Mouse (Mus musculus) neural tube, embryonic 15.5 days (tissue): Measurements from ENCODE around the gene Faah. TPM values are rescaled to one million over a fixed set of nuclear protein-coding genes. Genes with fewer than 3 reads are reported as not detected.
A peak's percentile ranks its signal among the peaks of the same experiment; 100 is the strongest.

Experiments
- ATAC-seq: fragments of 200-750 bp; cut with Nextera tagmentation; 2 replicates; pipeline ENCODE4 v1.8.0; 2017; ENCODE audit warnings: mild to moderate bottlenecking, moderate TSS enrichment, moderate library complexity; ENCODE audit not compliant: low FRiP score
- H3K27ac ChIP-seq: fragments of 300-500 bp; sonication (generic); replicated peaks from 2 replicates; pipeline ENCODE4 v1.5.1; 2015; ENCODE audit warnings: mild to moderate bottlenecking, inconsistent platforms
- H3K27me3 ChIP-seq: fragments of 300-500 bp; sonication (generic); replicated peaks from 2 replicates; pipeline ENCODE4 v1.6.1; 2015; ENCODE audit warnings: inconsistent platforms
- H3K36me3 ChIP-seq: fragments of 300-500 bp; sonication (generic); 2 replicates; pipeline ENCODE4 v1.6.1; 2015; ENCODE audit warnings: inconsistent platforms
- H3K4me1 ChIP-seq: fragments of 300-500 bp; sonication (generic); 2 replicates; pipeline ENCODE4 v1.6.1; 2015; ENCODE audit warnings: inconsistent platforms
- H3K4me2 ChIP-seq: fragments of 300-500 bp; sonication (generic); 2 replicates; pipeline ENCODE4 v1.6.1; 2015; ENCODE audit warnings: inconsistent platforms, mild to moderate bottlenecking, moderate library complexity
- H3K4me3 ChIP-seq: fragments of 300-500 bp; sonication (generic); replicated peaks from 2 replicates; pipeline ENCODE4 v1.5.1; 2015; ENCODE audit warnings: mild to moderate bottlenecking, inconsistent platforms
- H3K9ac ChIP-seq: fragments of 300-500 bp; sonication (generic); replicated peaks from 2 replicates; pipeline ENCODE4 v1.6.1; 2015; ENCODE audit warnings: mild to moderate bottlenecking, inconsistent platforms
- H3K9me3 ChIP-seq: fragments of 300-500 bp; sonication (generic); replicated peaks from 2 replicates; pipeline ENCODE4 v1.6.1; 2016; ENCODE audit warnings: inconsistent platforms
- WGBS: fragments of 180-500 bp; shearing (Covaris S2); methylation state at CpG from one replicate; pipeline ENCODE4 v1.1.7; 2015; ENCODE audit warnings: mixed read lengths; 5-methylcytosine and 5-hydroxymethylcytosine counted together
- polyA plus RNA-seq: library from polyadenylated mRNA; unstranded; fragments of >200 nt; fragmentation: Nextera tagmentation; extraction: Ambion mirVana; gene quantifications from 2 replicates; pipeline ENCODE4 v1.2.1, GENCODE M21; 2015

Faah gene
- polyA plus RNA-seq, 1 experiment from 2014 or later: 22.8 TPM

DNA sequence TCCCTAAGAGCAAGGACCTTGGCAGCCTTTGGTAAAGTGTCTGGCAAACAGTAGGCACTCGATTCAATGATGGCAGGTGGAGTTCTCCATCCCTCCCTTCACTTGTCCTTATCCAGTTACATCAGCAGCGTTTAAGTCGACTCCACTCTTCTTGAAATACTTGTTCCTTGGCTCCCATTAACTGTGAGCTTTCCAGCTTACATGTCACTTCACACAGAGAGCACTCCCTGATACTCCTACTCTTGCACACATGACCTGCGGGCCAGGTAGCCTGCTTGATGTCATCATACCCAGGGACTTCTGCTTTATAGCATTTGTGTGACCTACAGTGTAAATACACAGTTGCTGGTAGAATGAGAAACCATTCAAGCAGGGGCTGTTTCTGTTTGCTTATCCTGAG is 21.0 kb downstream of the Faah start:
- Histone ChIP-seq H3K27me3 (peaks cover 3% of the 10 kb centered on the region; the same call in 1 of the 2 replicates), H3K27ac (no peak overlapping the region), H3K9ac (no peak overlapping the region), H3K4me3 (no peak overlapping the region), H3K4me1 (no peaks in the 10 kb centered on the region), H3K4me2 (no peak overlapping the region), H3K36me3 (no peaks in the 10 kb centered on the region), H3K9me3 (no peaks in the 10 kb centered on the region)
- WGBS: 87% methylated on average over 4 of the region's 4 CpGs
- ATAC-seq: no peak

DNA sequence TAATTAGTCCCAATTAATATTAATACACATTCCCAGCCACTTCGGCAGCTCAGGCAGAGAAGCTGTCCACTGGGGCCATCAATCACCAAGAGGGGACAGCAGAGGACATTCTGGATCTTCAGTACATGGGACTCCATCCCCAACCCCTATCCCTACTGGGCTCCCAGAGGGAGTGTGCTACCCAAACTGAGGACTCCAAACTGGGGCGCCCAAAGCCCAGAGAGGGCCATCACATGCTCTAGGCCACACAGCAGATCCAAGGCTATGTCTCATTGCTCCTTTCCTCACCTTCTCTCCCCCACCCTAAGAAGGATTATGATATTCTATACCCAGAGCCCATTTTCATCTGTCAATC is 22.4 kb downstream of the Faah start:
- no peak overlapping the region for H3K9ac ChIP-seq
- H3K4me2 ChIP-seq: no peak overlapping the region
- H3K27ac ChIP-seq: no peak overlapping the region
- peaks cover under 1% of the 10 kb centered on the region; the same call in 1 of the 2 replicates for H3K27me3 ChIP-seq
- H3K36me3 ChIP-seq: no peaks in the 10 kb centered on the region
- H3K4me3 ChIP-seq: no peak overlapping the region
- H3K9me3 ChIP-seq: no peaks in the 10 kb centered on the region; the same call in 1 of the 2 replicates
- no peaks in the 10 kb centered on the region for H3K4me1 ChIP-seq
- ATAC-seq: no peak
- WGBS: 51% methylated on average over 2 of the region's 2 CpGs

DNA sequence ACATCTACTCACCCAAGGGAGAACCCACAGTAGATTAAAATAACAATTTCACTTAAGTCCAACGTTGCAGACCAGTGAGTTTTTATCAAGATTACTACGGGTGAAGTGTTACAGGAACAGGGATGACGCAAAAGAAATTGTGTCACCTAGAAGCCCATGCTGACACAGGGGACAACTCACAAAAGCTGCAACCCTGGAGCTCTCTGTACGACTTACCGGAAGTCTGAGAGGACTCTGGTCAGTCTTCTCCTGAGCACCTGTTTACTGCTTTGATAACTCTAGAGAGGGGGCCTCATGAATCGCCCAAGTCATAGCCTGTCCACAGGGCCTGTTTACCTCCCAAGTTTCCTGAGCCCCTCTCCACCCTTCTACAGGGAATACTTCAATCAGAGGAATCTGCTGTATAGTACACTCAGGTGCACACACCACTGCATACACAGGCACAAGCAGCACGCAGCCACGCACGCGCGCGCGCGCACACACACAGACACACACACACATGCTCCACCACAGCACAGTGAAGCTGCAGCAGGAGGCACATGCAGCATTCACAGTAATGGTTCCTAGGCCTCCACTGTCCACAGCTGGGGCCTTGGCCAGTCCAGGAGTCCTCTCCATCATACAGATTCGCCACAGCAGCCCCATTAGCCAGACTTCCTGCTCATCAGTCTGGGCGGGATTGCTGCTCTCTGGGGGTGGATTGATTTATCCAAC is 22.9 kb downstream of the Faah start:
- Histone ChIP-seq H3K27ac (no peak overlapping the region), H3K4me2 (no peak overlapping the region), H3K4me3 (no peak overlapping the region), H3K9me3 (no peaks in the 10 kb centered on the region; the same call in 1 of the 2 replicates), H3K4me1 (no peaks in the 10 kb centered on the region), H3K9ac (no peak overlapping the region), H3K27me3 (no peaks in the 10 kb centered on the region; the same call in 1 of the 2 replicates), H3K36me3 (no peaks in the 10 kb centered on the region)
- ATAC-seq: peak; percentile 70; the same call in 1 of the 2 replicates
- 77% methylated on average over 16 of the region's 16 CpGs for WGBS

DNA sequence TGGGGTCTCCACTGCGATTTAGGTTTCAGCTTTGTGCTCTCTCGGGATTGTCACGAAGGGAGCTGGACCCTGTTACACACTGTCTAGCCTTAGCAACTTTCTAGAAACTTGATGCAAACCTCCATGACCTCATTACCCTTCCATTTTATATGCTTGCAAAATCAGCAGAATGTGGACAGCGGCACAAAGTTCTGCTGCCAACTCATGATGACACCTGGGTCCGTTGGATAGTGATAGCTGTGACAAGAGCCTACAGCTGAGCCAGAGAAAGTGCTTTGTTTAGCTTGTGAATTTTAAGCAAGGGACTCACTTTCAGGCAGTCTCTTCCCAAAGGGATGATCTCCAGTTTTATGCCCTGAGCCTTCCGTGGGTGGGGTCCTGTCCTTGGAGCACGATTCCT is 28.3 kb downstream of the Faah start:
- Histone ChIP-seq H3K27ac (no peak overlapping the region), H3K9me3 (no peaks in the 10 kb centered on the region; the same call in 1 of the 2 replicates), H3K4me3 (no peak overlapping the region), H3K36me3 (no peaks in the 10 kb centered on the region), H3K4me2 (no peak overlapping the region), H3K9ac (no peak overlapping the region), H3K27me3 (peaks cover 30% of the 10 kb centered on the region), H3K4me1 (no peaks in the 10 kb centered on the region)
- 78% methylated on average over 7 of the region's 7 CpGs for WGBS
- no peak for ATAC-seq

DNA sequence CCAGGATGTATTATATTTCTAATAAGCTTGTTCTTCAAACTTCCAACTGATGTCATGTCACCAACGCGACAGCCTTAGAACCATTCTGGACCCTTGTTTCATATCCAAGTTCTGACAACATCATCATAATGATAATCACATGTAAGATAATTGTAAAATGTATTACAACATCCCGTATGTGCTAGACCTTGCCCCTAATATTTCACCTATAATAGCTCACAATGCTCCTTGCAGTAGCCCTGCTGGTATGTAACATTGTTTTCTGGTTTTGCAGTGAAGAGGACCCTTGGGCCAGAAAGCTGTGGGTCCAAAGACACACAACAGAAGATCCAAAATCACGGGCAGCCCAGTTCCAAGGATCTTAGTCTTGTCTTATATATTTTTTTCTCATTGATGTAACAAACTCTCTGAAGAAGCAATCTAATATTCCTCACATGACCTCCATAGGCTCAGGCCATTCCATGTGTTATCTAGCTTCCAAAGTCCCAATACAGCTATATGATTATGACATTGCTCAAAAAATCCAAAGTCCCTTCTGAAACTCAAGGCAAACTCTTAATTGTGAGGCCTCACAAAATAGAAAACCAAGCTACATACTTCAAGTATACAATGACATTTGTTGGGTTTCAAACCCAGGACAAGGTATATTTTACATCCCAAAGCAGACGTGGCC is 29.7 kb downstream of the Faah start:
- H3K9me3 ChIP-seq: no peaks in the 10 kb centered on the region; the same call in 1 of the 2 replicates
- H3K27ac ChIP-seq: no peak overlapping the region
- no peaks in the 10 kb centered on the region for H3K36me3 ChIP-seq
- H3K4me2 ChIP-seq: no peak overlapping the region
- 0 out of 2 replicates have a peak, but pooled peaks cover 2% of the 10 kb centered on the region for H3K4me1 ChIP-seq
- no peak overlapping the region for H3K4me3 ChIP-seq
- ATAC-seq: no peak
- 81% methylated on average over 5 of the region's 5 CpGs for WGBS
- H3K9ac ChIP-seq: no peak overlapping the region
- H3K27me3 ChIP-seq: peaks cover 43% of the 10 kb centered on the region

DNA sequence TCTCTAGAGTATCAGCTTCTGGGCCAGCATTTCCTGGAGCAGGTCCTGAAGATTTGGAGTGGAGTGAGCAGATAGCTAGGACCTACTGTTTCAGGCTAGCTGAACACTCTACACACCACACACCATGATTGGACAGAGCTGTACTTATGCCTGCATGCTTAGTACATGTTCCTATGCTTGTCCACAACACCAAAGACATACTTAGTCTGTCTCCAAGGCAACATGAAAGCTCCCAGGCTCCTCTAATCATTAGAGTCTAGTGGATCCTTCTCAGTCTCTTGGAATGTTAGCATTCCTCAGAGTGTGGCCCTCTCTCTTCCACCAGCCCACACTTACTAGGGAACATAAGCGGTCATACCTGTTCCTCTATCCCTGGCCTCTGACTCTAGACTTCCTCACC is 30.3 kb downstream of the Faah start:
- WGBS: 83% methylated on average over 1 of the region's 1 CpGs
- H3K4me1 ChIP-seq: 0 out of 2 replicates have a peak, but pooled peaks cover 2% of the 10 kb centered on the region
- no peaks in the 10 kb centered on the region; the same call in 1 of the 2 replicates for H3K9me3 ChIP-seq
- no peak for ATAC-seq
- H3K9ac ChIP-seq: no peak overlapping the region
- H3K4me2 ChIP-seq: no peak overlapping the region
- H3K27me3 ChIP-seq: peaks cover 47% of the 10 kb centered on the region
- no peaks in the 10 kb centered on the region for H3K36me3 ChIP-seq
- H3K4me3 ChIP-seq: no peak overlapping the region
- no peak overlapping the region for H3K27ac ChIP-seq

DNA sequence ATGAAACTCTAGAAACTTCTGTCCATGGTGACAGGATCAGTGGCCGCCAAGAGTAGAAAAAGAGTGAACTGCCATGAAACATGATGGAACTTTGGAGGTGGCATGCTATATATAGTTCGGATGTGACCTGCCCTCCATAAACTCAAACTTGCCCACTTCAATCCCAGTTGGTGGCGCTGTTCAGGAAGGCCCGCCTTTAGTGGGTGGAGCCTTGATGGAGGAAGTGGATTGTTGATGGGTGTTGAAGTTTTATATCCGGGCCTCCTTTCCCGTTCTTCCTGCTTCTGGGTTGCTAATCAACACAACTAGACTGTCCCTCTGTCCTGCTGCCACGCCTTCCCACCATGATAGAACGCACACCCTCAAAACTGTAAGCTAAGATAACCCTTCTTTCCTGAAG is 32.8 kb downstream of the Faah start:
- Histone ChIP-seq H3K27me3 (peaks cover 67% of the 10 kb centered on the region), H3K4me2 (no peak overlapping the region), H3K9me3 (no peaks in the 10 kb centered on the region), H3K27ac (no peak overlapping the region), H3K36me3 (no peaks in the 10 kb centered on the region), H3K9ac (no peak overlapping the region), H3K4me3 (no peak overlapping the region), H3K4me1 (peaks cover 6% of the 10 kb centered on the region; the same call in 1 of the 2 replicates)
- 38% methylated on average over 8 of the region's 8 CpGs for WGBS
- ATAC-seq: no peak

DNA sequence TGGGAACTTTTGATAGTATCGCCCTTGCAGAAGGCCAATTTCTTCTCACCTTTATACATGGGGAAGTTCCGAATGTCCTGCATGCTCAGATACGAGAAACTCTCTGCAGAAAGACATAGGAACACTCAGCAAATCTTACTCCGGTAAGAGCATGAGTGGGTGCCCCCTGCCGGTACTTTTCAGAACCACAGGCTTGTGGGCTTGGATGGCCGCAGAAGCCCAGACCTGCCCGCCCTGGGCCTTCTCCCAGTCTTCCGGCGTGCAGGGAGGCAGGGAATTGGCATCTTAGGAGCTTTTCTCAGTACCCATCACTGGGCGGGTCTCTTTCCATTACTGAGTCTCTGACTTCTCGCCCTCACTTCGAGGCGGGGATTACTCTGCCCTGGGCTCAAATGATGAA is 33.6 kb downstream of the Faah start:
- no peak overlapping the region for H3K9ac ChIP-seq
- peaks cover 13% of the 10 kb centered on the region for H3K4me1 ChIP-seq
- no peak overlapping the region for H3K4me3 ChIP-seq
- no peak overlapping the region for H3K27ac ChIP-seq
- H3K36me3 ChIP-seq: no peaks in the 10 kb centered on the region
- H3K27me3 ChIP-seq: peaks cover 74% of the 10 kb centered on the region
- H3K4me2 ChIP-seq: peak overlapping the region; percentile 27; the same call in 1 of the 2 replicates
- ATAC-seq: peak; percentile 66; the same call in 1 of the 2 replicates
- no peaks in the 10 kb centered on the region for H3K9me3 ChIP-seq
- 2% methylated on average over 13 of the region's 13 CpGs for WGBS

DNA sequence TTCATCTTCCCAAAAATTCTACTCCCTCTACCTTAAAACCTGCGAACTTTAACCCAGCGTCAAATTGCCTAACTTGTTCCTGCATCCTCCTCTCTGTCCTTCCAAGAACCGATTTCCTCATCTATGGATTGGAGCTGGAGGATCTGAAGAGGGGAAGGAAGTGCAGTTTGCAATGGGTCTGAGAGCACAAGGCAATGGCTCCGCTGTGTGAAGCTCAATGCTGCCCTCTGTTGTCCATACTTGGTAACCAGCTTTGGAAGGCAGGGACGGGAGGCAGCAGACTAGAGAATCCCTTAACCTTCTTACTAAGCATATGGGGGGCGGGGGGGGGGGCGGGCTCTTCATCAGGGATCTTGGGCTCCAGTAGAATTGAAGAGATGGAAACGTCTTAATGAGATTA is 37.0 kb downstream of the Faah start:
- Histone ChIP-seq H3K27me3 (peaks cover 88% of the 10 kb centered on the region), H3K9me3 (no peaks in the 10 kb centered on the region), H3K36me3 (no peaks in the 10 kb centered on the region), H3K27ac (no peak overlapping the region), H3K4me3 (no peak overlapping the region), H3K9ac (no peak overlapping the region), H3K4me1 (peaks cover 28% of the 10 kb centered on the region), H3K4me2 (no peak overlapping the region)
- 0% methylated on average over 8 of the region's 8 CpGs for WGBS
- ATAC-seq: peak; percentile 61; the same call in 1 of the 2 replicates

DNA sequence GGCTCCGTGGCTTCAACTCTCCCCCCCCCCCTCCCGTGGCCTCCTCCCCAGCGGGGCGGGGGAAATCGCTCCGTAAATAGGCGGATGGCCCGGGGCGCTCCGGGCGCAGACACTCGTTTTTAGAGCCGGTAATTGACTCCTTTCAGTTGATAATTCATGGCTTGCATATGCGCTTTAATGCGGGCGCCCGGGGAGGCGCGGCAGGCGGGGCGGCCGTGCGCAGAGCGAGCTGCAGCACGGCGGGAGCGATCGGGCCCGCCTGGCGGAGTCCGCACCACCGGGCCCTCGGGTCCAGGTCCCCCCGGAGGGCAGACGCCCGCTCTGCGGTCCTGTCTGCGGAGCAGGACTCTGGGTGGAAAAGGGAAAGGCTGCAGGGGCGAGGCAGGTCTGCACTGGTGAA is 38.3 kb downstream of the Faah start:
- under 1% methylated on average over 38 of the region's 39 CpGs for whole genome bisulfite sequencing
- peaks cover 32% of the 10 kb centered on the region for H3K4me1 ChIP-seq
- H3K9me3 ChIP-seq: no peaks in the 10 kb centered on the region
- H3K27ac ChIP-seq: no peak overlapping the region
- peaks cover 92% of the 10 kb centered on the region for H3K27me3 ChIP-seq
- peak overlapping the region; percentile 12; the same call in 1 of the 2 replicates for H3K9ac ChIP-seq
- ATAC-seq: no peak
- H3K4me3 ChIP-seq: peak overlapping the region; percentile 31
- peak overlapping the region; percentile 62 for H3K4me2 ChIP-seq
- H3K36me3 ChIP-seq: no peaks in the 10 kb centered on the region

DNA sequence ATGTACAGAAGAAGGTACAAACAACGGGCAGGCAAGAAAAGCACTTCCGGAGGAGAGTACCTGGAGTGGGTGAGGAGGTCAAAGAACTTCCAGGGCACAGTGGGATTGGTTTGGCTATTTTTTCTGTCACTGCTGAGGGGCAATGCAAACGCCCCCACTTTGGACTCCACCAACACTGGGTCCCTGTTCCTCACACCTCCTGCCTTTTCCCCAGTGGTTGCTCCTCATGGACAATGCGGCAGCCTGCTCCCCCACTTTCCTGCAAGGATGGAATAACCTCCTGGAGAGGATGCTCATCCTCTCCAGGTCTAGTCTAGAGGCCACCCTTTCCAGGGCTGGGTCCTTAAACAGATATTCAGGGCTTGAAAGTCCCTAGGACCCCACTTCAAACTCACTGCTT is 38.8 kb downstream of the Faah start:
- Histone ChIP-seq H3K27me3 (peaks cover 93% of the 10 kb centered on the region), H3K4me3 (no peak overlapping the region; the same call in 1 of the 2 replicates)
- no peak for ATAC-seq

DNA sequence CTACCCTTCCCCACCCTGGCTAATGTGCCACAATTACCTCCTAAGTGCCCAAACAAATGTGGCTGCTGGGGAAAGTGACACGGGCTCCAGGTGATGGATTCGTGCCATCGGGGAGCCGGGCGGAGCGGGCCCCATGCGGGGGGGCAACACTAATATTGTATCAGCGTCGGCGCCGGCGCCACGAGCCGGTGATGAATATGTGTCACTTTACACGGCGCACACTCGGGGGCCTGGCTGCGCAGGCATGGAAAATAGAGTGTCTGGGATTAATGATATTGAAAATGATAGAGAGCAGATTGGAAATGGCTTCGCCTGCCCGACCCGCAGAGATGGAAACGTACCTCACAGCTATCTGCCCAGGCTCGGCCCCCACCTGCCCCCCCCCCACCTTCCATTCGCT is 45.2 kb downstream of the Faah start:
- Histone ChIP-seq H3K4me3 (no peak overlapping the region), H3K36me3 (no peaks in the 10 kb centered on the region), H3K27ac (no peak overlapping the region), H3K9me3 (no peaks in the 10 kb centered on the region), H3K4me1 (peaks cover 17% of the 10 kb centered on the region), H3K27me3 (peaks cover 89% of the 10 kb centered on the region), H3K4me2 (peak overlapping the region; percentile 32), H3K9ac (no peak overlapping the region)
- 33% methylated on average over 24 of the region's 24 CpGs for whole genome bisulfite sequencing
- peak; percentile 23; the same call in 1 of the 2 replicates for ATAC-seq

More for the DNA sequence above, 38.8 kb downstream of the Faah start:
- Histone ChIP-seq H3K4me1 (peaks cover 30% of the 10 kb centered on the region), H3K4me2 (peak overlapping the region; percentile 62), H3K27ac (no peak overlapping the region), H3K9me3 (no peaks in the 10 kb centered on the region), H3K9ac (0 out of 2 replicates have a peak overlapping the region, but pooled peaks have one; percentile 12), H3K36me3 (no peaks in the 10 kb centered on the region)
- WGBS: 7% methylated on average over 4 of the region's 4 CpGs
